Mouse (Mus musculus) kidney, postnatal 0 days (tissue): ENCODE results near the gene Slc39a1. TPM values are rescaled to one million over a fixed set of nuclear protein-coding genes. Genes with fewer than 3 reads are reported as not detected.

Experiments used
- ATAC-seq: fragments of 200-750 bp; cut with Nextera tagmentation; replicated peaks from 2 replicates; pipeline ENCODE4 v1.8.0; 2017; ENCODE audit warnings: low read depth, moderate number of reproducible peaks, moderate TSS enrichment, moderate library complexity; ENCODE audit not compliant: low FRiP score
- DNase-seq: peaks from one replicate; pipeline ENCODE4 v3.0.0-alpha.2; 2016; ENCODE audit warnings: low spot score
- H3K27ac ChIP-seq: fragments of 300-500 bp; sonication (generic); 2 replicates; pipeline ENCODE4 v1.5.1; 2014; ENCODE audit warnings: mild to moderate bottlenecking
- H3K27me3 ChIP-seq: fragments of 300-500 bp; sonication (generic); 2 replicates; pipeline ENCODE4 v1.6.1; 2014; ENCODE audit warnings: low read length, mixed read lengths; ENCODE audit not compliant: insufficient read depth
- H3K36me3 ChIP-seq: fragments of 300-500 bp; sonication (generic); 2 replicates; pipeline ENCODE4 v1.6.1; 2014; ENCODE audit warnings: low read length, mixed read lengths; ENCODE audit not compliant: insufficient read depth
- H3K4me1 ChIP-seq: fragments of 300-500 bp; sonication (generic); replicated peaks from 2 replicates; pipeline ENCODE4 v1.6.1; 2014; ENCODE audit warnings: antibody characterized with exemption, low read length, mixed read lengths; ENCODE audit not compliant: insufficient read depth
- H3K4me2 ChIP-seq: fragments of 300-500 bp; sonication (generic); 2 replicates; pipeline ENCODE4 v1.6.1; 2014; ENCODE audit warnings: mild to moderate bottlenecking, low read length, moderate library complexity, mixed read lengths
- H3K4me3 ChIP-seq: fragments of 300-500 bp; sonication (generic); replicated peaks from 2 replicates; pipeline ENCODE4 v1.5.1; 2014; ENCODE audit warnings: low read depth, low read length
- H3K9ac ChIP-seq: fragments of 300-500 bp; sonication (generic); 2 replicates; pipeline ENCODE4 v1.6.1; 2014; ENCODE audit warnings: low read depth, low read length
- H3K9me3 ChIP-seq: fragments of 300-500 bp; sonication (generic); replicated peaks from 2 replicates; pipeline ENCODE4 v1.6.1; 2016; ENCODE audit warnings: low read length, inconsistent platforms, mixed read lengths
- CTCF ChIP-seq: IDR thresholded peaks from 2 replicates; pipeline ENCODE4 v1.5.1; 2016; ENCODE audit warnings: antibody characterized with exemption, low read depth, mild to moderate bottlenecking, moderate library complexity
- WGBS: fragments of 180-500 bp; shearing (Covaris S2); extraction: QIAGEN DNeasy Blood & Tissue Kit; methylation state at CpG from one replicate; pipeline ENCODE4 v1.1.7; 2014; 5-methylcytosine and 5-hydroxymethylcytosine counted together
- polyA plus RNA-seq: library from polyadenylated mRNA; unstranded; fragments of >200 nt; fragmentation: Nextera tagmentation; extraction: Ambion mirVana; gene quantifications from 2 replicates; pipeline ENCODE4 v1.2.1, GENCODE M21; 2015

Slc39a1 gene
- polyA plus RNA-seq, 1 experiment from 2014 or later, result 130 TPM

- DNase-seq, result no peak
- no peak for TF ChIP-seq CTCF
- no peaks in the 10 kb centered on the region for H3K27me3 ChIP-seq
- 12% methylated on average over 8 of the region's 8 CpGs for WGBS
- peaks cover 5% of the 10 kb centered on the region; the same call in 1 of the 2 replicates for H3K36me3 ChIP-seq
- H3K4me1 ChIP-seq, result no peaks in the 10 kb centered on the region
- H3K9ac ChIP-seq, result peak overlapping the region; percentile 75; the same call in 1 of the 2 replicates
- H3K4me2 ChIP-seq, result peak overlapping the region; percentile 68
- peak overlapping the region; percentile 57 for H3K4me3 ChIP-seq
- H3K9me3 ChIP-seq, result no peaks in the 10 kb centered on the region
- no peak overlapping the region for H3K27ac ChIP-seq
- ATAC-seq, result no peak
Observed at GRCm38 (mm10) chr3:90231075-90231474, 16.9 kb upstream of the Slc39a1 start.

DNA sequence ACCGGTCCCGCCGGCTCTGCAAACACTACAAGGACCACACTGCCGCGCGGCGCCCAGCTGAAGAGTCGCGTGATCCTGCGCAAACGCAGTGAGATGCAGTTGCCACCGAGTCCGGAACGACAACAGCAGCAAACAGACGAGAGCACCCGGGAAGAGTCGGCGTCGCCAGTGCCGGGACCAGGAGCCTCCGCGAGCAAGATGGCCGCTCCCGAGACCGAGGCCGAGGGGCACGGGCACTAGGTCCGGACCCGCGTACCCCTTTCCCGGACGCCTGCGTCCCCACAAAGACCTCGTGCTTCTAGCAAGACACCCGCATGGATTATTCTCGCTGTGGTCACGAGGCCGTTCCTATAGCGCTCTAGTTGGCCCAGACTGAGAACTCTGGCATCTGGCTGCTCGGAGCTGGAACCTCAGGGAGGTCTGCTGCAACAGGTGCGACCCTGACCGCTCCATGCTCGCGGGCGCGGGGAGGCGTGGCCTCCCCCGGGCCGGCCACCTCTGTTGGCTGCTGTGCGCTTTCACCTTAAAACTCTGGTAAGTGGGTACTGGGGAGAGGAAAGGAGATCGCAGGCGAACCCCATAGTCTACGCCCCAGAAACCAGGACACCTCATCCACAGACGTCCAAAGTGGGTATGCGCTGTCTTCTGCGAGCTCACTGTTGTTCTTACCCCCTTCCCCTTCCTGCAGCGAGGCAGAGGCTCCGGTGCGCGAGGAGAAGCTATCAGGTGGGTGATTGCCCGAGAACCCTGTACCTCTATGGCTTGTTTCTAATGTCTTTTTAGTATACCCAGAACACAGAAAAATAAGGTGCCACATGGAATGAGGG lies 16.3 kb upstream of the Slc39a1 start, which contains the start of gene Jtb:
TSS of gene Jtb (plus strand) at position 91 of the 827 bp plus-strand sequence.
- Histone ChIP-seq H3K4me1 (no peaks in the 10 kb centered on the region), H3K27me3 (no peaks in the 10 kb centered on the region), H3K9me3 (no peaks in the 10 kb centered on the region), H3K27ac (peak within 1 kb of the TSS; percentile 94), H3K36me3 (peaks cover 7% of the 10 kb centered on the region; the same call in 1 of the 2 replicates), H3K9ac (peak within 1 kb of the TSS; percentile 75), H3K4me3 (peak within 1 kb of the TSS; percentile 57), H3K4me2 (peak within 1 kb of the TSS; percentile 68)
- no peak for TF ChIP-seq CTCF
- peak; percentile 97 for DNase-seq
- under 1% methylated on average over 61 of the region's 61 CpGs for WGBS
- peak; percentile 97 for ATAC-seq

DNA sequence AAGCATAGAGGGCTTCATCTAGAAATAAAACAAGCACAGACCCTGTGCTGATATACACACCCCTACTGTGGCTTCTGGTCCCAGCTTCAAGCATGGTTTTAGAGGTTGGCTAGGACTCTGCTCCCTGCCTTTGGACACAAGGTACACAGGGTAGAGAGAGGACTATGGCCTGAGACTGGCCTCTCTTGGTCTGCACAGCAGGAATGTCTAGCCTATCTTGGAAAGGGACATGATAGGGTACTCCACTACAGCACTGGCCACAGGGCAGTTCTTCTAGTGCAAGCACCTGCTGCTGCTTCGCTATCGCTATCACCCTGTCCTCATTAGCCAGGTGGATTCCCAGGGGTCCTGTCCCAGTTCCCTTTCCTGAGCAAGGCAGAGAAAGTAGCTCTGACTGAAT lies 6.7 kb upstream of the Slc39a1 start:
- Histone ChIP-seq H3K27ac (no peak overlapping the region), H3K9ac (no peak overlapping the region), H3K36me3 (0 out of 2 replicates have a peak, but pooled peaks cover 5% of the 10 kb centered on the region), H3K9me3 (no peaks in the 10 kb centered on the region), H3K4me3 (no peak overlapping the region), H3K4me2 (no peak overlapping the region), H3K27me3 (no peaks in the 10 kb centered on the region), H3K4me1 (no peaks in the 10 kb centered on the region)
- 96% methylated on average over 2 of the region's 2 CpGs for WGBS
- DNase-seq (no peak), ATAC-seq (0 out of 2 replicates have a peak, but pooled peaks have one; percentile 51)
- no peak for TF ChIP-seq CTCF

DNA sequence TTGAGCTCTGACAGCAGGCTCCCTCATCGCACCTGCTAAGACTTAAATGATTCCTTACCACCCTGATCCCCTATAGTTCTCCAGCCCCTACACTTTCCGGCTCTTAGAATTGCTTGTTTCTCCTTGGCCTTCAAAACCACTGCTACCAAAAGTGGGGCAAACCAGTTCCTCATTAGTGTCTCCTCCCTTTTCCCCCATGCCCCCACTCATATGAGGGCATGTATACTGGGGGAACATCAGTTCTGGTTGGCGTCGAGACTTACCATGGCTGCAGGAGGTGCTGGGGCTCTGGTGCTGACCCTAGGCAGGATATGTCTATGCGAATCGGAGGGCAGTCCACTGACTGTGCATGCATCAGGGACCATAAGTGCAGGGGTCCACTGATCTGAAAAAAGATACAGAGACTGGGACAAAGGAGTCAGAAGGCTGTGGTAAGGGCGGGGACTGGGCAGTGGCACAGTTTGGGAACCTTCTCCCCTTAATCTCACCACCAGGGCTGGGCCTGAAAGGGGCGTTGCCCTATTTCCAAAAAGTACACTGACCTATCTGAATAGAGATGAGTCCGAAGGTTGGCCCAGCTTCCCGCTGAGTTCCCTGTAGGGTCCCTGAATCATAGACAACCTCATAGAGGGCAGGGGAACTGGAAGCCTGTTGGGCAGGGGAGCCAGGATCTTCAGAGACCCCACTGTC lies 6.2 kb upstream of the Slc39a1 start:
- WGBS, result 86% methylated on average over 10 of the region's 10 CpGs
- TF ChIP-seq CTCF, result no peak
- Histone ChIP-seq H3K4me3 (no peak overlapping the region), H3K9ac (no peak overlapping the region), H3K4me1 (no peaks in the 10 kb centered on the region), H3K36me3 (0 out of 2 replicates have a peak, but pooled peaks cover 2% of the 10 kb centered on the region), H3K27ac (no peak overlapping the region), H3K9me3 (no peaks in the 10 kb centered on the region), H3K27me3 (no peaks in the 10 kb centered on the region), H3K4me2 (no peak overlapping the region)
- DNase-seq, result no peak
- no peak for ATAC-seq

DNA sequence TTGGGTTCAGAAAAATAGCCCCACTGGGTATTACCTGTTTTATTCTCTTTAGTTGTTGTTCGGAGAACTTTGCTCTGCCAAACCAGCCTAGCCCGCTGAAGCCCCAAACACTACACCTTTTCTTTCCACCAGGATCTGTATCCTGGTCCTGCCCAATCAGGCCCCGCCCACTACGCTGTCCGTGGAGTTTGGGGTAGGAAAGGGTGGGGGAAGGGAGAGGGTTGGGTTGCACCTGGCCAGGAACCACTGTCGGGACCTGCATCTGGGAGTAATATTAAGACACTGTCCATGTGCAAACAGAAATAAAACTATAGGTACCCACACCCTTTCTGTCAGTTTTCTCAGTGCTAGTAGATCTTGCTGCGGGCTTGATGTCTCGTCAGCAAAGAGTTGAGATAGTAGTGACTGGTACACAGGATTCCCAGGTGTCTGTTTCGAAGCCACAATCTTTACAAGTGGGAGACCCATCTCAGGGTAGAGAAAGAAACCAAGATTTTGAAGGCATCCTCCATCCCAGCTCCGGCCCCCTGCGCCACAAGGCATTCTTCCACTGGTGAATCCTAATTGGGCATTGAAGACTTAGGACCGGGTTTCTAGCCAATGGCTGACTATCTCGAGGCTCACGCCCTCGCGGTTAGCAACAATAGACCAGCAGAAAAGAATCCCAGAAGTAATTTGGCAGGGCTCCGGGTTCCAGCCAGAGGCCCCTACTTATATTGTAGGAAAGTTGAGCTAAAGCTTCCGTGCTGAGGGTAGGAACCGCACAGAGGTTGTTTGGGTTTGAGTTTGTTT lies 4.8 kb upstream of the Slc39a1 start, which contains the start of gene Creb3l4:
TSS of gene Creb3l4 (minus strand) at position 529 of the 792 bp plus-strand sequence.
- 5% methylated on average over 19 of the region's 19 CpGs for WGBS

More for the DNA sequence above, 4.8 kb upstream of the Slc39a1 start, which contains the start of gene Creb3l4:
- H3K9me3 ChIP-seq, result no peaks in the 10 kb centered on the region
- H3K27ac ChIP-seq, result peak within 1 kb of the TSS; percentile 52
- H3K4me1 ChIP-seq, result 0 out of 2 replicates have a peak, but pooled peaks cover 4% of the 10 kb centered on the region
- 0 out of 2 replicates have a peak, but pooled peaks have one; percentile 2 for TF ChIP-seq CTCF
- H3K4me3 ChIP-seq, result peak within 1 kb of the TSS; percentile 29
- H3K4me2 ChIP-seq, result peak within 1 kb of the TSS; percentile 66
- H3K9ac ChIP-seq, result peak within 1 kb of the TSS; percentile 38; the same call in 1 of the 2 replicates
- H3K27me3 ChIP-seq, result no peaks in the 10 kb centered on the region
- no peaks in the 10 kb centered on the region for H3K36me3 ChIP-seq
- DNase-seq (peak; percentile 91), ATAC-seq (peak; percentile 44; the same call in 1 of the 2 replicates)
